Mouse (Mus musculus) E14TG2a.4 (cell line): ENCODE results near the gene Zfp513.

Source experiments
- H3K27me3 ChIP-seq: 2 replicates; pipeline ENCODE4 v1.6.1; 2014; ENCODE audit warnings: low read length, control low read depth; ENCODE audit not compliant: insufficient read depth
- H3K36me3 ChIP-seq: 2 replicates; pipeline ENCODE4 v1.6.1; 2014; ENCODE audit warnings: low read length, control low read depth; ENCODE audit not compliant: insufficient read depth
- H3K4me1 ChIP-seq: replicated peaks from 2 replicates; pipeline ENCODE4 v1.6.1; 2014; ENCODE audit warnings: low read depth, low read length, control low read depth
- H3K4me3 ChIP-seq: replicated peaks from 2 replicates; pipeline ENCODE4 v1.5.1; 2014; ENCODE audit warnings: mild to moderate bottlenecking, low read length
- H3K9me3 ChIP-seq: 2 replicates; pipeline ENCODE4 v1.6.1; 2014; ENCODE audit warnings: low read length, control low read depth
- CTCF ChIP-seq: conservative IDR thresholded peaks from 2 replicates; pipeline ENCODE4 v1.5.1; 2014; ENCODE audit warnings: low read length
- NANOG ChIP-seq: IDR thresholded peaks from 2 replicates; pipeline ENCODE4 v1.6.1; 2014; ENCODE audit warnings: borderline replicate concordance, low read length, mixed read lengths
- POU5F1 ChIP-seq: IDR thresholded peaks from 2 replicates; pipeline ENCODE4 v1.6.1; 2014; ENCODE audit warnings: low read length, borderline replicate concordance

Zfp513 gene

DNA sequence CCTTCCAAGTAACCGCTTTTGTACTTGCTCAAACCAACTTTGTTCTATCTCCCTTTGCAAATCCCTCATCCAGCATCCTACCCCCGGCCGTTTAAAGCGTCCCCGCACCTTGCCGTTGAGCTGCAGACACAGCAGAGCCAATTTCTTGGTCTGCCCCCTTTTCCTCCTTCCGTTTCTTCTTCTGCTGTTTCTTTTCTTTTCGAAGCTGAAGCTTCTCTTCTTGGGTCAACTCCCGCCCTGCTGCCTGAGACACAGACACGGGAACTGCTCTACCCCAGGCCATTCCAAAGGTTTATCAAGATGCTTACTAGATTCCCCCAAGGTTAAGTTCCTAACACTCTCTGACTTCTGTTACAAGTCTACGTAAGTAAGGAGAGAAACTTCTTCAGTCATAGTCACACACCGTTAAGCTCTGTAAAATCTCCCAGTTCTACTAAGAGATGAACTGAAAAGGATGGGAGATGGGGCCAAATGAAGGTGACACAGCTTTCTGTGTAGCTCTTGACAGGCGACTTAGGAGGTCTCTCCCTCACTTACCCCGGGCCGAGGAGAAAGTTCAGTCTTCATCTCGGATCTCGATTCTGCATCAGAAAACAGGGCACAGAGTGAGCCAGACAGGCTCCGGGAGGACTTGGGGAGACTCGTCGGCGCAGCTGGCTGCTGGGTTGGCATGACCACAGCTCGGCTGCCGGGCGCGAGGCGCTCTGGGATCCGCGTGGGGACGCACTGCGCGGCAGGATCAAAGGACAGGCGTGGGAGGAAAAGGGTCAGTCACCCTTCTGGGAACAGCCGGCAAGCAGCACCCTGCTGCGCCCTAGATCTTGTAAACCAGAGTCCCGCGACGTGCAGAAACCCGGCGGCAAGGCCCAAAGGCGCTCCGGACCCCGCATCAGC lies 9.8 kb downstream of the Zfp513 start:
- Histone ChIP-seq H3K36me3 (peaks cover 73% of the 10 kb centered on the region), H3K27me3 (no peaks in the 10 kb centered on the region), H3K4me1 (peaks cover 69% of the 10 kb centered on the region), H3K9me3 (no peaks in the 10 kb centered on the region), H3K4me3 (peak overlapping the region; percentile 99)
- TF ChIP-seq CTCF (no peak), POU5F1 (no peak), NANOG (no peak)

DNA sequence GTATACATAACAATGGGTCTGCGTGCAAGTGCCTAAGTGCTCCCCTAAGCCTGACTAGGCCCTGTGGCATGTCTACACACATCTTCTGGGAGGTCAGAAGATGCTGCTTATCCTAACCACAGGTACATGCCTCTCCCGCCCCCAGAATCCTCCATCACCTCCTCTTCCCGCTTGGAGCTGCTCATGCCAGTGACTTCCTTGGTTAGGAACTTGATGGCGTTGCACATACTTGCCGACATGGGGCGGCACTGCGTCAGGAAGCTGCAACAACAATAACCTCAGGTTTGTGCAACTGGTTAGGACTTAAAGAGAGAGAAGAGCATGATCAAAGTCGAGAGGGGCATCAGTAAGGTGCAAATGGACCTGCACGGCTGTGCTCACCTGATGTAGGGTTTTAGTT lies 11.9 kb downstream of the Zfp513 start:
- Histone ChIP-seq H3K4me3 (no peak overlapping the region), H3K9me3 (no peaks in the 10 kb centered on the region), H3K27me3 (no peaks in the 10 kb centered on the region), H3K36me3 (peaks cover 58% of the 10 kb centered on the region), H3K4me1 (peaks cover 48% of the 10 kb centered on the region)
- TF ChIP-seq CTCF (no peak), POU5F1 (no peak), NANOG (no peak)

DNA sequence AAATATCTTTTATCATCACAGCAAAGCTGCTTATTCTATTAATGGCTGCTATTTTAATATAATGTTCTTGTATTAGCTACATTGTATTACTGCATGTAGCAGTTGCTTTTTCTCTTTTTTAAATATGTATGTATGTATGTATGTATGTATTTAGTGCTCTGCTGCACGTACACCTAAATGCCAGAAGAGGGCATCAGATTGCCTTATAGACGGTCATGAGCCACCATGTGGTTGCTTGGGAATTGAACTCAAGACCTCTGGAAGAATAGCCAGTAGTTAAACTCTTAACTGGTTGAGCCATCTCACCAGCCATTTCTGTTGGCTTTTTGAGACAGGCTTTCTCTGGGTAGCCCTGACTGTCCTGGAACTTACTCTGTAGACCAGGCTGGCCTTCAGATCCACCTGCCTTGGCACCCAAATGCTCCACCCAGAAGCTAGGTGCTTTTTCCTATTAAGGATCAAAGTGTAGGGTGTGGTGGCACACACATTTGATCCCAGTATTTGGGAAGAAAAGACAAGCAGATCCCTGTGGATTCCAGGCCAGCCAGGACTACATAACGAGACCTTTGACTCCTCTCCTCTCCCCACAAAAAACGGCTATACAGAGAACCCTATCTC lies 13.8 kb downstream of the Zfp513 start:
- peaks cover 34% of the 10 kb centered on the region for H3K4me1 ChIP-seq
- H3K36me3 ChIP-seq = peaks cover 49% of the 10 kb centered on the region
- H3K9me3 ChIP-seq = no peaks in the 10 kb centered on the region
- no peaks in the 10 kb centered on the region for H3K27me3 ChIP-seq
- no peak overlapping the region for H3K4me3 ChIP-seq
- TF ChIP-seq CTCF = peak; percentile 50
- no peak for TF ChIP-seq POU5F1
- no peak for TF ChIP-seq NANOG

DNA sequence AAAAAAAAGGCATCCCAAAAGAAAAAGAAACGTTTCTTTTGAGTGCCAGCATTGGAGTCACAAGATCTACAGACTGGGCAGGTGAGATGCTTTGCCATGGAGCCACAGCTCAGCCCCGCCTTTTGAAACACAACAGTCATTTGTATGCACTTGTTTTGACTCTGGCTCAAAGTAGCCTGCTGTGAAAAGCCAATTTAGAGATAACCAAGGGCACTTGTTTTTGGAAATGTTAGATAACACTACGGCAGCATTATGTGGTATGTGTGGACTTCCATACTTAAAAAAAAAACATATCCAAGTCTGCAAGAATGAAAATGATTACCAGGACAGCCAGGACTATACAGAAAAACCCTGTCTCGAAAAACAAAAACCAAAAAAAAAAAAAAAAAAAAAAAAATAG lies 18.4 kb downstream of the Zfp513 start:
- Histone ChIP-seq H3K27me3 (no peaks in the 10 kb centered on the region), H3K36me3 (peaks cover 23% of the 10 kb centered on the region), H3K4me1 (peaks cover 31% of the 10 kb centered on the region), H3K9me3 (no peaks in the 10 kb centered on the region), H3K4me3 (no peak overlapping the region)
- TF ChIP-seq NANOG (no peak), CTCF (no peak), POU5F1 (no peak)

DNA sequence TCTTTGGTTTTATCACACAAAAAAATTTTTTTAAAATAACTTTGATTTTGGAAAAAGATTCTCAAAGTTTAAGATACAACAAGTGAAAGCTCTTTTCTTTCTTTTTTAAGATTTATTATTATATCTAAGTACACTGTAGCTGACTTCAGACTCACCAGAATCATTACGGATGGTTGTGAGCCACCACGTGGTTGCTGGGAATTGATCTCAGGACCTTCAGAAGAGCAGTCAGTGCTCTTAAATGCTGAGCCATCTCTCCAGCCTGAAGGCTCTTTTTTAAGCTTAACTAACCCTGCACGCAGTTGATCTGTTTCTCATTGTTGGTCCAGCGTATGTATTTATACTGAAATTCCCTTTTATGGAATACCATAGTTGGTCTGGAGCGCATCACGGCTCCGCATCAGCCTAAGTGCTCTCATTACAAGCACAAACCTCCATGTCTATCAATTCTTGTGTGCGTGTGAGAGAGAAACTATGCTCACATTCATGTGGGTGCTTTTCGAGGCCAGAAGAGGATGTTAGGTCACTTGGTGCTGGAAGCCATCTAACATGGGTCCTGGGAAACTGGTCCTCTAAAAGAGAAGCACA lies 20.8 kb downstream of the Zfp513 start:
- Histone ChIP-seq H3K4me3 (peak overlapping the region; percentile 100), H3K9me3 (no peaks in the 10 kb centered on the region), H3K4me1 (peaks cover 51% of the 10 kb centered on the region), H3K36me3 (peaks cover 17% of the 10 kb centered on the region), H3K27me3 (no peaks in the 10 kb centered on the region)
- no peak for TF ChIP-seq CTCF
- no peak for TF ChIP-seq NANOG
- no peak for TF ChIP-seq POU5F1

DNA sequence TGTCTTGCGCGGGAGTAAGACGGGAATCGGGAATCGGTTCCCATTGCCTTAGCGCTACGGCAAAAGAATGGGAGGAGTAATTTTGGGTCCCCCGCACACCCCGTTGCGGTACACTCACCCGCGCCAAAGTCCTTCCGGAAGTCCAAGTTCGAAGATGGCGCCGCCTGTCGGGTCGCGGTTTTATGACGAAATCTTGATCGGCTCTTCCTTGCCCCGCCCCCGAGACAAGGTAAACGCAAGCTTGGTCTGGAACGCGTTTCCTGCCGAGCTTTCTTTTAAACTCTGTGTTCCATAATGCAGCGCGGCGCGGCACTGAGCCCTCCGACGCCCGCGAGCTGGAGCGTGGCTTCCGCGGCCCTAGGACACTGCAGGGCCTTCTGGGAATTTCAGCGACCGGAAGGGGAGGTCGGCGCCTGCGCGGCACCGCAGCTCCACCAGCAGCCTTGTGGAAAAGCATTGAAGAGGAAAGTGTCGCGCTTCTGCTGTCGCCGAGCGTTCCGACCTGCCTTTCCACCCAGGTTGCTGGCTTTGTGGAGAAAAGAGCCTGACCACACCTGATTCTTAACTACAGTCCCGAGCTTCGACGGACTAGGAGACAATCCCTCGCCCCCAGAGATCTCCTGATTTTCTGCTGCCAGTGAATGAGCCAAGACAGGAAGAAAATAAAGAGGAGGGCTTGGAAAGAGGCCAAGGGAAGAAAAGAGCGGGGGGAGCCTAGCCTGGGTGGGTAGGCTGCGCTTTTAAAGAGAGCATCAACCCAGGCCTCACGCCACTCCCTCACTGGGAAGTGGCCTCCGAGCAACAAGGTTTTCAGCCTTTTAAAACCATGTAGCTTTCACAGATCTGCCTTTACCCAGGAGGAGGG lies 22.1 kb downstream of the Zfp513 start, which contains the start of the genes Gm29609 and Gtf3c2:
Gene Gm29609 (minus strand): TSS at position 146 of the 865 bp plus-strand sequence.
Gene Gtf3c2 (minus strand): TSS at position 379 of the 865 bp plus-strand sequence.
- no peaks in the 10 kb centered on the region for H3K9me3 ChIP-seq
- TF ChIP-seq NANOG (no peak), POU5F1 (no peak), CTCF (no peak)
- H3K36me3 ChIP-seq = peaks cover 28% of the 10 kb centered on the region
- peak within 1 kb of the TSS; percentile 100 for H3K4me3 ChIP-seq
- H3K27me3 ChIP-seq = no peaks in the 10 kb centered on the region
- peaks cover 56% of the 10 kb centered on the region for H3K4me1 ChIP-seq

DNA sequence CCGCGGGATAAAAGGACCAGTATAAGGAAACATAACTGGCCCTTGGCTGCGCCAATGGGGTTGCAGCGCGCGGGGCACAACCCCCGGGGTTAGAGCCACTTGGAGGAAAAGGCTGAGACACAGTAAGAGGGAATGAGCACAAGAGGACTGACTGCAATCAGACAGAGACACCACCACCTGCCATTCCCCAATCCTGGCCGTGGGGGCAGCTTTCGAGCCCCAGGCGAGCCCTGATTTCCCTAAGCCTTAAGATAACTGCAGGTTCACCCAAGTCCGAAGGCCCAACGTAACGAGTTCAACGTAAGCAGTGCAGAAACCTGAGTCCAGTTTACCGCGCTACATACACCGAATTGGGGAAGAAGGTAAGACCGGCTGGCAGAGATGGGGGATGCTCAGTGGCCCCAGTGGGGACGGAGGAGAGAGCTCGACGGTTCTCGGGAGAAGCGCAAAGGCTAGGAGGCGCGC lies 22.8 kb downstream of the Zfp513 start:
- Histone ChIP-seq H3K4me3 (peak overlapping the region; percentile 100), H3K27me3 (no peaks in the 10 kb centered on the region), H3K4me1 (peaks cover 61% of the 10 kb centered on the region), H3K36me3 (peaks cover 34% of the 10 kb centered on the region), H3K9me3 (no peaks in the 10 kb centered on the region)
- TF ChIP-seq CTCF (no peak), NANOG (no peak), POU5F1 (no peak)

DNA sequence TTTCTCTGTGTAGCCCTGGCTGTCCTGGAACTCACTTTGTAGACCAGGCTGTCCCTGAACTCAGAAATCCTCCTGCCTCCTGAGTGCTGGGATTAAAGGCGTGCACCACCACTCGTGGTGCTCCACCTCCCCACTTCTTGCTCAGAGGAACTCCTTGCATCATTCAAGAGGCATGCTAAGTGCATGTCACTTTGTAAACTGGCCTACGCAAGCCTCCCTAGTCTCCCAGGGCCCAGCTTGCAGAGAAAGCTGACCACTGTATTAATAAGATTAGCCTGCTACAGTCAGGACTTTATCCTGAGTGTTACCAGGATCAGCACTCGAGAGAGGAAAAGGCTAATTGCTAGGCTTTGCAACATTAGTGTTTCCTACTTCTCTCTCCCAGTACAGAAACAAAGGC lies 33.5 kb downstream of the Zfp513 start:
- Histone ChIP-seq H3K9me3 (no peaks in the 10 kb centered on the region), H3K27me3 (no peaks in the 10 kb centered on the region), H3K4me1 (peaks cover 19% of the 10 kb centered on the region), H3K4me3 (no peak overlapping the region), H3K36me3 (peaks cover 98% of the 10 kb centered on the region)
- TF ChIP-seq NANOG = no peak
- TF ChIP-seq CTCF = no peak
- TF ChIP-seq POU5F1 = no peak
